Mouse (Mus musculus) liver, postnatal 0 days (tissue): ENCODE results near the gene Rbm20.

Experiments
- CTCF ChIP-seq: sonication (generic); IDR thresholded peaks from 2 replicates; pipeline ENCODE4 v1.5.1; 2016; ENCODE audit warnings: antibody characterized with exemption, low read depth
- EP300 ChIP-seq: IDR thresholded peaks from 2 replicates; pipeline ENCODE4 v1.6.1; 2016; ENCODE audit warnings: antibody characterized with exemption, low read depth, mild to moderate bottlenecking

DNA sequence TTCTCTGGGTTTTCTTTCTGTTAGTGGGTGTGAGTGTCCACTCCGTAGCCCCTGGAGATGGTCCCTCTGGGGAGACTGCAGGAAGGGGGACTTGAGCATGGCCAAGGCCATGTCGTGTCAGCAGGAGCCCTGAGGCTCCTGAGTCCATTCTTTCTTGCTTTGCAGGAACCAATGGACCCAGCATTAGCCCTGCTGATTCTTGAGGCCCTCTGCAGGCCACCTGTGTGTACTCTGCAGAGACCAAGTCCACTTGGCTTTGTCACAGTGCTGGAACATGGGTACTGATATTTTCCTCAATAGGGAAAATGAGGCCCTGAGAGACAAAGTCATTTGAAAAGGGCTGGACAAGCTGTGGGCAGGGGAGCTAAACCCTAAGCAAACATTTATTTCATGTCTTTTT lies 193.5 kb downstream of the Rbm20 start:
- TF ChIP-seq CTCF (peak; percentile 34), EP300 (no peak)
